Mouse (Mus musculus) megakaryocyte, embryonic 14.5 days (primary cell): ENCODE results near the gene Popdc3.

Experiments used
- FLI1 ChIP-seq: IDR thresholded peaks from 2 replicates; pipeline ENCODE4 v1.6.1; 2012; ENCODE audit warnings: low read length, inconsistent platforms, mixed read lengths
- GATA1 ChIP-seq: IDR thresholded peaks from 3 replicates; pipeline ENCODE4 v1.6.1; 2012; ENCODE audit warnings: mixed read lengths, low read length, inconsistent platforms, borderline replicate concordance

GRCm38 (mm10) chr10:45285651-45286050, 107.8 kb downstream of the Popdc3 start:
- no peak for TF ChIP-seq GATA1
- TF ChIP-seq FLI1, result no peak
